Mouse (Mus musculus) ES-Bruce4 (cell line): ENCODE measurements around the gene Plekha5.

Experiments
- CTCF ChIP-seq: IDR thresholded peaks from one replicate; pipeline ENCODE4 v1.8.1; 2011; ENCODE audit warnings: low read depth, low read length
- POLR2A ChIP-seq: IDR thresholded peaks from one replicate; pipeline ENCODE4 v1.8.1; 2011; ENCODE audit warnings: low read length; ENCODE audit not compliant: insufficient read depth

- TF ChIP-seq POLR2A (no peak), CTCF (no peak)
These were observed 88.2 kb downstream of the Plekha5 start for GRCm38 (mm10) chr6:140512016-140512415.
